Mouse (Mus musculus) stomach, postnatal 0 days (tissue): ENCODE results near the gene Ddx4. TPM values are rescaled to one million over a fixed set of nuclear protein-coding genes. Genes with fewer than 3 reads are reported as not detected.

Source experiments
- ATAC-seq: fragments of 200-750 bp; cut with Nextera tagmentation; 2 replicates; pipeline ENCODE4 v1.8.0; 2017; ENCODE audit not compliant: low FRiP score, low TSS enrichment
- DNase-seq: peaks from one replicate; pipeline ENCODE4 v3.0.0-alpha.2; 2016; ENCODE audit warnings: low spot score
- H3K27ac ChIP-seq: fragments of 300-500 bp; sonication (generic); replicated peaks from 2 replicates; pipeline ENCODE4 v1.5.1; 2014; ENCODE audit warnings: mild to moderate bottlenecking, control low read depth
- H3K27me3 ChIP-seq: fragments of 300-500 bp; sonication (generic); 2 replicates; pipeline ENCODE4 v1.6.1; 2014; ENCODE audit warnings: low read length; ENCODE audit not compliant: control insufficient read depth, insufficient read depth
- H3K36me3 ChIP-seq: fragments of 300-500 bp; sonication (generic); 2 replicates; pipeline ENCODE4 v1.6.1; 2014; ENCODE audit warnings: low read length, mixed read lengths; ENCODE audit not compliant: control insufficient read depth, insufficient read depth
- H3K4me1 ChIP-seq: fragments of 300-500 bp; sonication (generic); replicated peaks from 2 replicates; pipeline ENCODE4 v1.6.1; 2014; ENCODE audit warnings: antibody characterized with exemption; ENCODE audit not compliant: control insufficient read depth, insufficient read depth
- H3K4me2 ChIP-seq: fragments of 300-500 bp; sonication (generic); replicated peaks from 2 replicates; pipeline ENCODE4 v1.6.1; 2014; ENCODE audit warnings: low read depth, mild to moderate bottlenecking, control low read depth, moderate library complexity
- H3K4me3 ChIP-seq: fragments of 300-500 bp; sonication (generic); 2 replicates; pipeline ENCODE4 v1.5.1; 2014; ENCODE audit warnings: low read depth, low read length, control low read depth
- H3K9ac ChIP-seq: fragments of 300-500 bp; sonication (generic); 2 replicates; pipeline ENCODE4 v1.6.1; 2014; ENCODE audit warnings: mild to moderate bottlenecking, low read length, control low read depth, mixed read lengths
- H3K9me3 ChIP-seq: fragments of 300-500 bp; sonication (generic); 2 replicates; pipeline ENCODE4 v1.6.1; 2016; ENCODE audit warnings: low read length; ENCODE audit not compliant: control insufficient read depth
- CTCF ChIP-seq: IDR thresholded peaks from 2 replicates; pipeline ENCODE4 v1.5.1; 2016; ENCODE audit warnings: antibody characterized with exemption, low read depth, mild to moderate bottlenecking, moderate library complexity
- EP300 ChIP-seq: optimal IDR thresholded peaks from 2 replicates; pipeline ENCODE3; 2016; ENCODE audit warnings: antibody characterized with exemption
- WGBS: fragments of 180-500 bp; shearing (Covaris S2); extraction: QIAGEN DNeasy Blood & Tissue Kit; methylation state at CpG from one replicate; pipeline ENCODE4 v1.1.7; 2014; 5-methylcytosine and 5-hydroxymethylcytosine counted together
- polyA plus RNA-seq: library from polyadenylated mRNA; unstranded; fragments of >200 nt; fragmentation: Nextera tagmentation; extraction: Ambion mirVana; gene quantifications from 2 replicates; pipeline ENCODE4 v1.2.1, GENCODE M21; 2015

Ddx4 gene
- polyA plus RNA-seq, 1 experiment from 2014 or later, result 0.04 TPM

DNA sequence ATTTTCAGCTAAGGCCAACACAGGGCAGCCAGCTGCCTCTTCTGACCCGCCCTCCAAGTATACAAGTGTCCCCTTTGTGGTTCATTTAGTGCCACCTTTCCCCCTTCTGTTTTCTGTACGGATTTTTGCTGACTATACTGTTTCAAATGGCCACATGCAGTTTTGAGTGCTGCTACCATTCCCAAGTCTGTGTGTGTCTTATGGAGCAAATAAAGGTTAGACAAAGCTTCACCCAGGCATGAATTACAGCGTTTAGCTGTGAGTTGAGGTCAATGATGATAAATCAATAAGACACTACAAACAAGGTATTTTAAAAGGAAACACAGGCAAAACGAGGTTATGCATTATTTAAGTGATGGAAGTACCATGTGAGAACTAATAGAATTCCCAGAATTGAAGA, 82.7 kb downstream of the Ddx4 start:
- H3K36me3 ChIP-seq, result no peaks in the 10 kb centered on the region
- H3K27me3 ChIP-seq, result no peaks in the 10 kb centered on the region

DNA sequence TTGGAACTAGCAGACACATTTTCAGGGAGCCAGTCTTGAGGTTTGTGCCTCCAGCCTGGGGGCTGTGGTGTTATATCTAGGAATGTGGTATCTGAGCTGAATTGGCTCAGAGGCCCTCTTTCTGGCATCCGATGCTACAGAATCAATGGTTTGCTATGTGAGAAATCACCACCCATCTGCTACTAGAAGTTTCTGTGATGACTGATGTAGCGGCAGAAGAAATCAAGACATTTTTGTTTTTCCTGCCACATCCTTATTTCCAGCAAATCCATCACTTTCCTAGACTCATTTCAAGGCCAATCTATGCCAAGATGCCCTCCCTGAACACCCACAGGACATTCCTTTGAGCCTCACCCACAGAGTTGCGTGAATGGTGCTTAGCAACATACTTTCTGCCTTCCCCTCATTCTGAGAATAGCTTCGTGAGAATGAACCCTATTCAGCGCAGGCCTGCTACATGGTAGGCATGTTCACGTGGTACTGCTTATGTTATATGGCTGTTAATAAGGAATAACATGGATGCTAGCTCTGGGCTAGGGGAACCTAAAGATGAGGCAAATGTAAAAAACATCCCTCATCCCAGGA, 91.6 kb downstream of the Ddx4 start:
- no peaks in the 10 kb centered on the region for H3K27me3 ChIP-seq

More for the DNA sequence above, 82.7 kb downstream of the Ddx4 start:
- Histone ChIP-seq H3K4me2 (no peak overlapping the region), H3K9ac (no peak overlapping the region), H3K9me3 (no peaks in the 10 kb centered on the region), H3K4me1 (no peaks in the 10 kb centered on the region), H3K4me3 (no peak overlapping the region), H3K27ac (no peak overlapping the region)
- no peak for ATAC-seq
- DNase-seq, result no peak
- WGBS, result 33% methylated on average over 4 of the region's 4 CpGs
- TF ChIP-seq EP300 (no peak), CTCF (no peak)

DNA sequence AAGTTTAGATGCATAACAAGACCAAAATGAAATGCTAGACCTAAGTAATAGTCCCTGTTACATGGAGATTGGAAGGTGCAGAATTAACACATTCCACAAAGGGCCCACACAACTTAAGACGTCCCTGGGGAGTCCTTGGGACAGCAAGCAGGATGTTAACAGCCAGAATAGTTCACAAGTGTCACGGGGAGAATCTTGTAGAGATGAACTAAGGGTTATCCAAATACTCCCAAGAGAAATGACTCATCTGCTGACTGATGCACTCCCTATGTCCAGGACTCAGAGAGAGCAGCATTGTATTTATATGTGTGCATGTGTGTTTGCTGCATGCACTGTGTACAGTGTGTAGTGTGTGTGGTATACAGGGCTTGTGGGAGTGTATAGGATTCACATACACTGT, 95.8 kb downstream of the Ddx4 start:
- no peaks in the 10 kb centered on the region for H3K27me3 ChIP-seq
- H3K4me2 ChIP-seq, result no peak overlapping the region
- no peak overlapping the region for H3K4me3 ChIP-seq
- no peaks in the 10 kb centered on the region for H3K4me1 ChIP-seq
- H3K9ac ChIP-seq, result no peak overlapping the region
- WGBS, result 55% methylated on average over 2 of the region's 2 CpGs
- no peaks in the 10 kb centered on the region for H3K9me3 ChIP-seq
- no peaks in the 10 kb centered on the region for H3K36me3 ChIP-seq
- ATAC-seq (peak; percentile 40; the same call in 1 of the 2 replicates), DNase-seq (no peak)
- no peak overlapping the region for H3K27ac ChIP-seq
- TF ChIP-seq CTCF (no peak), EP300 (no peak)

More for the DNA sequence above, 91.6 kb downstream of the Ddx4 start:
- TF ChIP-seq CTCF (no peak), EP300 (no peak)
- Histone ChIP-seq H3K4me1 (no peaks in the 10 kb centered on the region), H3K36me3 (no peaks in the 10 kb centered on the region), H3K4me3 (no peak overlapping the region), H3K9me3 (no peaks in the 10 kb centered on the region), H3K4me2 (no peak overlapping the region), H3K27ac (no peak overlapping the region), H3K9ac (no peak overlapping the region)
- DNase-seq (no peak), ATAC-seq (no peak)
- WGBS, result 78% methylated on average over 6 of the region's 6 CpGs

DNA sequence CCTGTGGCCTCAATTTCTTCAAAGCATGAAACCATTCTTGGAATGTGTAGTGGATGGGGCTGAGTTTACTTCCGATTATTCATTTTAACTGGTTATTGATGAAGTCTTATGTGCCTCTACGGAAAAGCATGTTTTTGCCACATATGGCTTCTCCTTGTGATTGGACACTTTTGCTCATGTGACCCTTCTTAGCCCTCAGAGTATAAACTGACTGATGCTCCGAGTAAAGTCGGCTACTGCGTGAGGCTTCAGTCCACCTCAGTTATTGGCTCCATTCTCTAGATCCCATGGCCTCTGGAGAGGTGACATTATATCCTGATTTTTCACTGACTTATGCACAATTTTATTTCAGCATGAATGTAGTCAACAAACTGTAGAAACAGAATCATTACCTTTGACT, 99.0 kb downstream of the Ddx4 start:
- H3K36me3 ChIP-seq, result no peaks in the 10 kb centered on the region
- no peak overlapping the region for H3K27ac ChIP-seq
- no peak for TF ChIP-seq EP300
- no peak for TF ChIP-seq CTCF
- ATAC-seq (no peak), DNase-seq (no peak)
- no peaks in the 10 kb centered on the region for H3K9me3 ChIP-seq
- H3K4me2 ChIP-seq, result no peak overlapping the region
- H3K27me3 ChIP-seq, result no peaks in the 10 kb centered on the region
- H3K4me1 ChIP-seq, result no peaks in the 10 kb centered on the region
- 82% methylated on average over 5 of the region's 5 CpGs for WGBS
- no peak overlapping the region for H3K4me3 ChIP-seq
- no peak overlapping the region for H3K9ac ChIP-seq

DNA sequence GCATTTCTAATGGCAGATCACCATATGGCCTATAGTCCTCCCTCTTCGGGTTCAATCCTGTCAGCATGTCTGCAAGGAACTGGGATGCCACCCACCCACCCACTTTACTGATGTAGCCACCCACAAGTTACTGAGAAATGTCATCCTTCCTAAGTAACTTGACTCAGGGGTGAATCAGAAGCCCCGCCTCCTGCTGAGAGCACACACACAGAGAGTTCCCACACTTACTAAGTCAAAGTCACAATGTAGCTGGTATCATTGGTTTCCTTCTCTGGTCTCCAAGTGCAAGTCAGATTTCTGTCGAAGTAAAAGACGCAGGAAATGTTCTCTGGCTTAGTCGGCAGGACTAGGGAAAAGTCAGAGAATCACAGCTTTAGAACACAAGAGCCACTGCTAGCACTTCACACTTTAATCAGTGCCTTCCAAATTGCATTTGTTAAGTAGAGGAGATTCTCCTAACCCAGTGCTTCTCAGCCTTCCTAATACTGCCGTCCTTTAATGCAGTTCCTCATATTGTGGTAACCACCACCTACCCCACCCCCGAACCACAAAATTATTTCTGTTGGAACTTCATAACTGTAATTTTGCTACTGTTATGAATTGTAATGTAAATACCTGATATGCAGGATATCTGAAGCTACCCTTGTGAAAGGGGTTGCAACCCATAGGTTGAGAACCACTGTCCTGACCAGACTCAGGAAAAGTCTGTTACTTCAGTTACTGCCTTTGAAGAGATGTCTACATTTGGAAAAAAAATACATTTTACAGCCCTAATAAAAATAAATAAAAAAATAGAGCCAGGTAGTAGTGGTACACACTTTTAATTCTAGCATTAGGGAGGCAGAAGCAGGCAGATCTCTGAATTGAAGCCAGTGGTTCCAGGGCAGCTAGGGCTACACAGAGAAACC, 100.4 kb downstream of the Ddx4 start:
- H3K4me1 ChIP-seq, result no peaks in the 10 kb centered on the region
- no peak overlapping the region for H3K4me3 ChIP-seq
- H3K9me3 ChIP-seq, result no peaks in the 10 kb centered on the region
- no peaks in the 10 kb centered on the region for H3K36me3 ChIP-seq
- no peak overlapping the region for H3K27ac ChIP-seq
- H3K27me3 ChIP-seq, result no peaks in the 10 kb centered on the region
- no peak for TF ChIP-seq EP300
- TF ChIP-seq CTCF, result no peak
- H3K4me2 ChIP-seq, result no peak overlapping the region
- H3K9ac ChIP-seq, result no peak overlapping the region
- DNase-seq, result no peak
- 77% methylated on average over 7 of the region's 7 CpGs for WGBS
- no peak for ATAC-seq

Other genes starting within 250 kb of the Ddx4 start
- gene Il6st, start 188.4 kb downstream of the Ddx4 start, polyA plus RNA-seq, result 22.2 and 25.8 TPM in 2 replicates
- 0.15 and 0.16 TPM in 2 replicates for gene Il31ra, start 58.1 kb downstream of the Ddx4 start, polyA plus RNA-seq
- gene Slc38a9, start 8.3 kb upstream of the Ddx4 start, polyA plus RNA-seq, result 8.9 and 10.1 TPM in 2 replicates
- 126 and 137 TPM in 2 replicates for gene Plpp1, start 148.3 kb upstream of the Ddx4 start, polyA plus RNA-seq